Mouse (Mus musculus) adrenal gland, postnatal 4 days (tissue): ENCODE measurements around the gene Mapkapk2. TPM values are rescaled to one million over a fixed set of nuclear protein-coding genes. Genes with fewer than 3 reads are reported as not detected.
"Not testable (repeated sequence)": the region's sequence is repeated elsewhere in the genome, so short reads cannot be mapped to it uniquely, and the experiment has no call there.

Source experiments
- DNase-seq, 2 experiments: peaks; one replicate each; pipeline ENCODE4 v3.0.0; 2021 to 2022; ENCODE audit warnings: low spot score in 2 of 2, mixed read lengths in 2 of 2
- total RNA-seq, 2 experiments: library from RNA; stranded (reverse); gene quantifications; 2 replicates each; pipeline ENCODE4 v1.2.3; 2021

Mapkapk2 gene
- total RNA-seq, 2 experiments from 2014 or later: 152 to 160 TPM

GRCm38 (mm10) chr1:131053239-131053638, 44.4 kb downstream of the Mapkapk2 start:
- DNase-seq: no peak

GRCm38 (mm10) chr1:131051073-131051472, 46.6 kb downstream of the Mapkapk2 start:
- no peak for DNase-seq

GRCm38 (mm10) chr1:131050617-131051016, 47.0 kb downstream of the Mapkapk2 start:
- no peak for DNase-seq

- no peak for DNase-seq
Measured at GRCm38 (mm10) chr1:131050011-131050410, 47.6 kb downstream of the Mapkapk2 start.

GRCm38 (mm10) chr1:131049361-131049806, 48.2 kb downstream of the Mapkapk2 start:
- DNase-seq: no peak

- DNase-seq: no peak
Measured at GRCm38 (mm10) chr1:131048946-131049345, 48.7 kb downstream of the Mapkapk2 start.

GRCm38 (mm10) chr1:131048121-131048863, 49.3 kb downstream of the Mapkapk2 start:
- no peak for DNase-seq

GRCm38 (mm10) chr1:131046607-131047006, 51.0 kb downstream of the Mapkapk2 start:
- DNase-seq: no peak

- no peak for DNase-seq
Measured at GRCm38 (mm10) chr1:131045723-131046355, 51.8 kb downstream of the Mapkapk2 start.

- no peak for DNase-seq
Measured at GRCm38 (mm10) chr1:131043636-131044035, 54.0 kb downstream of the Mapkapk2 start.

GRCm38 (mm10) chr1:131042721-131043120, 54.9 kb downstream of the Mapkapk2 start:
- DNase-seq: no peak

- DNase-seq: no peak
Measured at GRCm38 (mm10) chr1:131042263-131042662, 55.4 kb downstream of the Mapkapk2 start.

- no peak for DNase-seq
Measured at GRCm38 (mm10) chr1:131039479-131039878, 58.1 kb downstream of the Mapkapk2 start.

GRCm38 (mm10) chr1:131038415-131039017, 59.1 kb downstream of the Mapkapk2 start:
- no peak for DNase-seq

GRCm38 (mm10) chr1:131038001-131038400, 59.6 kb downstream of the Mapkapk2 start:
- no peak for DNase-seq

GRCm38 (mm10) chr1:131031267-131031666, 66.4 kb downstream of the Mapkapk2 start:
- no peak for DNase-seq

GRCm38 (mm10) chr1:131030261-131030660, 67.4 kb downstream of the Mapkapk2 start:
- DNase-seq: no peak

GRCm38 (mm10) chr1:131029215-131029614, 68.4 kb downstream of the Mapkapk2 start:
- no peak for DNase-seq

- no peak for DNase-seq
Measured at GRCm38 (mm10) chr1:131025843-131026190, 71.8 kb downstream of the Mapkapk2 start.

GRCm38 (mm10) chr1:131024900-131025842, 72.5 kb downstream of the Mapkapk2 start:
- no peak for DNase-seq

- not testable (repeated sequence) for DNase-seq
Measured at GRCm38 (mm10) chr1:131023250-131023858, 74.3 kb downstream of the Mapkapk2 start.
